ENCODE assay signal across 20 mouse cellular contexts in genomic region chr15:86253411-86253810, GRCm38 (mm10). TPM values are rescaled to one million over a fixed set of nuclear protein-coding genes. Genes with fewer than 3 reads are reported as not detected.
A peak's percentile ranks its signal among the peaks of the same experiment; 100 is the strongest.
DNase-seq lines count a peak whose midpoint lies in the region; ATAC-seq and TF ChIP-seq lines count a peak whose summit lies in the region.
"Had no signal": no experiment of that assay in that cellular context is flagged by ENCODE, and none has a peak within 500 bp of the region (broad histone marks: within the 10 kb centered on the region; RNA-seq: fewer than 3 reads in every experiment).

No protein-coding gene starts in this region.

- H3K27me3 ChIP-seq in midbrain, postnatal 0 days (ENCODE audit: insufficient read depth, low read length) = no peaks in the 10 kb centered on the region
- no peaks in the 10 kb centered on the region for H3K27me3 ChIP-seq in midbrain, embryonic 10.5 days (ENCODE audit: low read depth, poor library complexity, severe bottlenecking)
- no peaks in the 10 kb centered on the region for H3K27me3 ChIP-seq in forebrain, embryonic 14.5 days (replicated peaks; ENCODE audit: control insufficient read depth, insufficient read depth, low read length)
- peaks cover 23% of the 10 kb centered on the region for H3K27me3 ChIP-seq in heart, embryonic 10.5 days (ENCODE audit: insufficient read depth, poor library complexity, severe bottlenecking)
- H3K27me3 ChIP-seq: embryonic facial prominence, embryonic 13.5 days had no signal

- peak; percentile 25 for DNase-seq in embryo, embryonic 10 days (ENCODE audit: low spot score)
- no peak for DNase-seq in embryo, embryonic 11 days
- peak; percentile 35 for DNase-seq in layer of hippocampus, adult 11-12 months (ENCODE audit: low spot score)
- no peak for DNase-seq in layer of hippocampus, postnatal 25 days (ENCODE audit: extremely low spot score in 1 of 2, low spot score in 1 of 2)
- peak; percentile 19 for DNase-seq in midbrain, postnatal 0 days (ENCODE audit: low spot score)
- no peak for DNase-seq in midbrain, embryonic 10.5 days (ENCODE audit: low spot score)
- peak; percentile 46 for DNase-seq in forebrain, embryonic 14.5 days (ENCODE audit: low spot score)
- DNase-seq in heart, embryonic 10.5 days (ENCODE audit: low spot score) = no peak
- DNase-seq: adrenal gland, postnatal 36 days; cerebellum, adult 11 months; cerebellum, postnatal 36 days; heart, postnatal 4 days; kidney, postnatal 10 days; lung, adult 2 months; thymus, adult 18-20 months had no signal

- H3K9ac ChIP-seq in midbrain, postnatal 0 days (replicated peaks; ENCODE audit: low read length, poor library complexity, severe bottlenecking) = peak overlapping the region; percentile 24; the same call in 1 of the 2 replicates
- H3K9ac ChIP-seq in forebrain, embryonic 14.5 days (ENCODE audit: low read length) = no peak overlapping the region
- H3K9ac ChIP-seq: embryonic facial prominence, embryonic 13.5 days; heart, embryonic 13.5 days had no signal

- no peaks in the 10 kb centered on the region; the same call in 1 of the 2 replicates for H3K4me1 ChIP-seq in midbrain, postnatal 0 days (ENCODE audit: insufficient read depth, low read length)
- H3K4me1 ChIP-seq in midbrain, embryonic 10.5 days = peaks cover 22% of the 10 kb centered on the region
- peaks cover 19% of the 10 kb centered on the region; the same call in 1 of the 2 replicates for H3K4me1 ChIP-seq in forebrain, embryonic 14.5 days (ENCODE audit: control insufficient read depth, insufficient read depth, low read length)
- H3K4me1 ChIP-seq in heart, embryonic 10.5 days = peaks cover 9% of the 10 kb centered on the region; the same call in 1 of the 2 replicates

- ATAC-seq in midbrain, postnatal 0 days (ENCODE audit: low FRiP score) = no peak
- ATAC-seq in forebrain, embryonic 14.5 days = peak; percentile 49
- ATAC-seq: activated CD4-positive, CD25-positive, alpha-beta regulatory T cell, adult 4 months; intestine, embryonic 16.5 days had no signal

- no peak overlapping the region for H3K27ac ChIP-seq in midbrain, postnatal 0 days (ENCODE audit: low read depth, low read length)
- no peak overlapping the region for H3K27ac ChIP-seq in midbrain, embryonic 10.5 days (replicated peaks)
- no peak overlapping the region for H3K27ac ChIP-seq in forebrain, embryonic 14.5 days (ENCODE audit: low read depth, low read length)
- H3K27ac ChIP-seq in heart, embryonic 10.5 days = no peak overlapping the region
- H3K27ac ChIP-seq: embryonic facial prominence, embryonic 13.5 days; heart, embryonic 13.5 days; macrophage had no signal

- no peak overlapping the region for H3K4me3 ChIP-seq in midbrain, postnatal 0 days (ENCODE audit: low read depth, low read length)
- H3K4me3 ChIP-seq in midbrain, embryonic 10.5 days = no peak overlapping the region
- no peak overlapping the region for H3K4me3 ChIP-seq in forebrain, embryonic 14.5 days (ENCODE audit: low read depth, low read length)
- no peak overlapping the region for H3K4me3 ChIP-seq in heart, embryonic 10.5 days
- H3K4me3 ChIP-seq: embryonic facial prominence, embryonic 13.5 days; heart, embryonic 13.5 days had no signal

- H3K36me3 ChIP-seq in midbrain, postnatal 0 days (ENCODE audit: insufficient read depth, low read length) = no peaks in the 10 kb centered on the region
- no peaks in the 10 kb centered on the region for H3K36me3 ChIP-seq in midbrain, embryonic 10.5 days
- no peaks in the 10 kb centered on the region for H3K36me3 ChIP-seq in forebrain, embryonic 14.5 days (ENCODE audit: control insufficient read depth, insufficient read depth, low read length)
- H3K36me3 ChIP-seq in heart, embryonic 10.5 days = peaks cover 6% of the 10 kb centered on the region; the same call in 1 of the 2 replicates

- WGBS in midbrain, postnatal 0 days = 30% methylated on average over 10 of the region's 10 CpGs
- 41% methylated on average over 10 of the region's 10 CpGs for WGBS in midbrain, embryonic 10.5 days
- 9% methylated on average over 10 of the region's 10 CpGs for WGBS in forebrain, embryonic 14.5 days
- 57% methylated on average over 10 of the region's 10 CpGs for WGBS in heart, embryonic 10.5 days

- no peak for TF ChIP-seq CTCF in midbrain, postnatal 0 days (IDR thresholded peaks at IDR 0.05)

- H3K4me2 ChIP-seq in midbrain, postnatal 0 days (ENCODE audit: low read depth, low read length, poor library complexity, severe bottlenecking) = no peak overlapping the region
- no peak overlapping the region; the same call in 1 of the 2 replicates for H3K4me2 ChIP-seq in forebrain, embryonic 14.5 days (ENCODE audit: low read length)
- H3K4me2 ChIP-seq: embryonic facial prominence, embryonic 13.5 days; heart, embryonic 13.5 days had no signal

- no peaks in the 10 kb centered on the region for H3K9me3 ChIP-seq in midbrain, postnatal 0 days (ENCODE audit: low read length)
- H3K9me3 ChIP-seq in midbrain, embryonic 10.5 days (replicated peaks) = no peaks in the 10 kb centered on the region
- H3K9me3 ChIP-seq in forebrain, embryonic 14.5 days (replicated peaks; ENCODE audit: control insufficient read depth, low read length) = no peaks in the 10 kb centered on the region
- no peaks in the 10 kb centered on the region for H3K9me3 ChIP-seq in heart, embryonic 10.5 days
- H3K9me3 ChIP-seq: embryonic facial prominence, embryonic 13.5 days; heart, embryonic 13.5 days had no signal

RNA-seq across cellular contexts. Expression of gene Tbc1d22a, which starts 39.2 kb away (rescaled TPM):
- 10 to 100 TPM; 33.5 to 34.5 TPM for total RNA-seq in layer of hippocampus, postnatal 25 days (2021)
- total RNA-seq in midbrain, postnatal 0 days (2014; rRNA removed) = 19.7 and 19.8 TPM in 2 replicates
- 13.6 and 13.9 TPM in 2 replicates for polyA plus RNA-seq in midbrain, postnatal 0 days (2015; fragmentation: Nextera tagmentation; extraction: Ambion mirVana)
- 10.8 and 12.5 TPM in 2 replicates for polyA plus RNA-seq in midbrain, embryonic 10.5 days (2016; fragmentation: Nextera tagmentation; extraction: Ambion mirVana)
- polyA plus RNA-seq in forebrain, embryonic 14.5 days (2014; fragmentation: Nextera tagmentation; extraction: Ambion mirVana) = 8.0 and 9.4 TPM in 2 replicates
- polyA plus RNA-seq in heart, embryonic 10.5 days (2016; fragmentation: Nextera tagmentation; extraction: Ambion mirVana) = 9.5 and 11.6 TPM in 2 replicates

Comparison
In these comparisons a context has a peak if more than half of its experiments do, and no peak if none do; other contexts are left out.
1. DNase-seq: peak in embryo, embryonic 10 days (single experiment), layer of hippocampus, adult 11-12 months (single experiment), midbrain, postnatal 0 days (single experiment) and forebrain, embryonic 14.5 days (single experiment); none in embryo, embryonic 11 days (single experiment), layer of hippocampus, postnatal 25 days (0 of 2), midbrain, embryonic 10.5 days (single experiment) and heart, embryonic 10.5 days (single experiment).